Mouse (Mus musculus) E14TG2a.4 (cell line): ENCODE measurements around the gene Nrk.

Experiments used
- CTCF ChIP-seq: conservative IDR thresholded peaks from 2 replicates; pipeline ENCODE4 v1.5.1; 2014; ENCODE audit warnings: low read length
- NANOG ChIP-seq: IDR thresholded peaks from 2 replicates; pipeline ENCODE4 v1.6.1; 2014; ENCODE audit warnings: borderline replicate concordance, low read length, mixed read lengths

GRCm38 (mm10) chrX:139016540-139016939 is 102.3 kb downstream of the Nrk start:
- no peak for TF ChIP-seq CTCF
- no peak for TF ChIP-seq NANOG
